Mouse (Mus musculus) megakaryocyte-erythroid progenitor cell, adult 5-6 weeks (primary cell): ENCODE measurements around the gene Rab26. TPM values are rescaled to one million over a fixed set of nuclear protein-coding genes. Genes with fewer than 3 reads are reported as not detected.
A peak's percentile ranks its signal among the peaks of the same experiment; 100 is the strongest.

Experiments
- ATAC-seq: replicated peaks from 2 replicates; pipeline ENCODE4 v1.8.0; 2016; ENCODE audit warnings: mild to moderate bottlenecking, inconsistent platforms; ENCODE audit not compliant: severe bottlenecking, poor library complexity, low FRiP score, low TSS enrichment
- total RNA-seq, 2 experiments: library from RNA; stranded (forward) in 1 of 2; stranded (reverse) in 1 of 2; fragments of 200-1000, 215-1000 nt in 1 of 2; fragments of >200 nt in 1 of 2; fragmentation: Nextera tagmentation in 1 of 2; gene quantifications; 2 replicates each; pipeline ENCODE4 v1.2.3; 2014 to 2017

Rab26 gene
- total RNA-seq, 2 experiments from 2014 or later = 1.3 TPM; not detected in 1

- peak; percentile 45 for ATAC-seq
These were observed 15.1 kb upstream of the Rab26 start for GRCm38 (mm10) chr17:24548921-24549617.

GRCm38 (mm10) chr17:24548435-24548834 lies 14.4 kb upstream of the Rab26 start:
- ATAC-seq = no peak

DNA sequence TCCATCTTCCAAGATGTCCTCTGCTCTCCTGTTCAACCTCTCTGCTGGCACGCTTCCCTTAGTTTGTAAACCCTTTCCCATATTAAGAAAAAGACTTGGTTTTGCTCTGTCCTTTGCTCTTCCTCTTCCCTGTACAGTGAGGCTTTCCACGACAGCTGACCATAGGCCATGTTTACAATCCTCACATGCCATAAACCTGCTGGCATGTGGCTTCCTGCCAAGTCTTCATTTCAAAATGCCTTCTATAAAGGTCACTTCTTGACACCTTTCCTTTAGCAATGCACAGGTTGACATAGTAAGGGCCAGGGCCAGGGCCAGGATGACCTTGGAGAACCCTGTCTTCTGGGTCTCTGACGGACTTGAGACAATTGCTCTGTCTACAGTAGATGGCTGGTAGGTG lies 12.2 kb upstream of the Rab26 start:
- ATAC-seq = no peak

DNA sequence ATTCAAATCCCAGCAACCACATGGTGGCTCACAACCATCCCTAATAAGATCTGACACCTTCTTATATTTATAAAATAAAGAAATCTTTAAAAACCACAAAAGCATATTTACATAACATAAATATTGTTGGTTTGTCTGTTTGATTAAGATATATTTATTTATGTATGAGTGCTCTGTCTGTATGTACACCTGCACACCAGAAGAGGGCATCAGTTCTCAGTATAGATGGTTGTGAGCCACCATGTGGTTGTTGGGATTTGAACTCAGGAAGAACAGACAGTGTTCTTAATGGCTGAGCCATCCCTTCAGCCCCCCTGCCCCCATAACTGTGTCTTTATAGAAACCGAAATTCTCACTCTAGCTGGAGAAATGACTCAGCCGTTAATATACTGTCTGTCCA lies 11.2 kb upstream of the Rab26 start:
- no peak for ATAC-seq

GRCm38 (mm10) chr17:24544613-24545012 lies 10.6 kb upstream of the Rab26 start:
- no peak for ATAC-seq

DNA sequence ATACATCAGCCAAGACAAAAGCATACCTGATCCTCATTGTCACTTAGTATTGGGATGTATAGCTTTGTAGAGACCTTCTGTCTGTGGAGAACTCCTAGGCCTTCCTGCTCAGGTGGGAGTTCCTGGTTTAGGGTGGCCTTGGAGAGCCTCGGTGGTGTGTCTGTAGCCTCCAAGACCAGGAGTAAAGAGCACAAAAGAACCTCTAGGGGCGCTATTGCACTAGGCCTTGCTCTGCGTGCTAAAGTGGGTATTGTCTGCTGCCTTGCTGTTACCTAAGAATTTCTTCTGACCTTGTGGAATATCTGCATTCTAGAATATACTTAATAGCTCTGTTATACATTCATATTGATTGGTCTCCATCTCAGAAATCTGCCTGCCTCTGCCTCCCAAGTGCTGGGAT lies 6.4 kb upstream of the Rab26 start:
- ATAC-seq = peak; percentile 91

- no peak for ATAC-seq
These were observed 4.9 kb upstream of the Rab26 start for GRCm38 (mm10) chr17:24538950-24539349.

DNA sequence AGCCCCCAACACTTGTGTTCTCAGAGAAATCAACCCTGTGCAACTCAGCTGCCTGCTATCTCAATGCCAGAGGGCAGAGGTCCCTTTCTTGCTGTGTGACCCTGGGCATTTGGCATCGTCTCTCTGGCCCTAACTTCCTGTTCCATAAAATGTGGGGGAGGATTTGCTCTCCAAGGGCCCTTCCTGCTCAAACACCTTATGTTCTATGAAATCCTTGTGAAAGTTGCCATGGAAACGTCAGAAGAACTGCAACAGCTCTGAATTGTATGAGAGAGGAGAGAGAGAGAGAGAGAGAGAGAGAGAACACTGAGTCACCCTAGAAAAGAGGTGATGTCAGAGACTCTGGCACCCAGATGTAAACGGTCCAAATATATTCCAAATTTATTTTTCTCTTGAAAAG lies 3.5 kb upstream of the Rab26 start:
- ATAC-seq = no peak

GRCm38 (mm10) chr17:24535300-24535699 lies 1.3 kb upstream of the Rab26 start:
- no peak for ATAC-seq

DNA sequence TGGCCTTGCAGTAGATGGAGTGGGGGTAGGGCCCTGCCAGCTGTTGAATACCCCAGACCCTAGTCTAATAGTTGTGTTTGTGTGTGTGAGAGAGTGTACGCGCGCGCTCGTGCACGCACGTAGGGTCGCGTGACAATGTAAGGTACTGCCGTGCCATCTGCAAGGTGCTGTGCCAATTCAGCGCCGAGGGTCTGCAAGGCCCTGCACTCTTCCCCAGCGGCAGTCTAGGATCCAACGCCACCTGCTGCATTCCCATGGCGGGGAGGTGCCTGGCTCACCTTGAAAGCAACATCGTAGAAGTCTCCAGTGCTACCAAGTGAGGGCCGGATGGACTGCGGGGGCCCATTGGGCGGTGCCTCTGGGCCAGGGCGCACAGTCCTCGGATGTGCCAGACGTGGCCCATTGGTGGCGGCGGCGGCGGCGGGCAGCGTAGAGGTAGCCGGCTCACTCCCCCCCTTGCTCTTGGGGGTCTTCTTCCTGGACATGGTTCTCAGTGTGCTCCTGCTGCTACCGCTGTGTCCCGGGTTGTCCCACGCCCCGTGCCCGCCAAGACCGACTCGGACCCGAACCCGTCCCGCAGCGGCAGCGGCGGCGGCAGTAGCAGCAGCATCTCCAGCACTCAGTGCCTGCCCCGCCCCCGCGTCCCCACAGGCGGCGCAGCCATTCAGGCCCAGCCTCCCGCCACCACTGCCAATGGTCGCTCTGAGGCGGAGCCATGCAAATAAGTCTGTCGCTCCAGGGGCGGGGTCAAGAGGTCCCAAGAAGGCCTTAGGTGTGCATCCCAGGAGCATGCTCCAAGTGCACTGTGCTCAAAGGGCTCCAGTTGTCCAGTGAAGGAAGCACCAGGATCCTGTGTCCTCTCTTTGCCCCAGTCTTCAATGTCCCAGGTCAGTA lies 664 bp downstream of the Rab26 start:
- peak; percentile 86 for ATAC-seq

DNA sequence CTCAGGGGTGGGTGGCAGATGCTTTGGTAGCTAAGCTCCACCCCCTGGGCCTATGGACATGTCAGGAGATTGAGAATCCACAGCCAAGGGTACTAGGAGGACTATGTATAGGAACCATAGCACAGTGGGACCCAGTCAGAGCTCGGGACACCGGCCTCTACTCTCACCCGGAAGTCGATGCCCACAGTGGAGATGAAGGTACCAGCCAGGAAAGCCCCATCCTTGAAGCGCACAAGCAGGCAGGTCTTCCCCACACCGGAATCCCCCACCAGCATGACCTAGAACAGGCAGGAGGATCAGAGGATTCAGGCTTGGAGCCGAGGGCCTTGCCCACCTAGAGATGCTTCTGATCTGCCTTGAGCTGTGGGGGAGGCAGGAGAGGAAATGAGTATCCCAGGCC lies 2.0 kb downstream of the Rab26 start:
- no peak for ATAC-seq

- no peak for ATAC-seq
These were observed 2.9 kb downstream of the Rab26 start for GRCm38 (mm10) chr17:24531064-24531463.

GRCm38 (mm10) chr17:24530361-24531050 lies 3.5 kb downstream of the Rab26 start:
- ATAC-seq = no peak

DNA sequence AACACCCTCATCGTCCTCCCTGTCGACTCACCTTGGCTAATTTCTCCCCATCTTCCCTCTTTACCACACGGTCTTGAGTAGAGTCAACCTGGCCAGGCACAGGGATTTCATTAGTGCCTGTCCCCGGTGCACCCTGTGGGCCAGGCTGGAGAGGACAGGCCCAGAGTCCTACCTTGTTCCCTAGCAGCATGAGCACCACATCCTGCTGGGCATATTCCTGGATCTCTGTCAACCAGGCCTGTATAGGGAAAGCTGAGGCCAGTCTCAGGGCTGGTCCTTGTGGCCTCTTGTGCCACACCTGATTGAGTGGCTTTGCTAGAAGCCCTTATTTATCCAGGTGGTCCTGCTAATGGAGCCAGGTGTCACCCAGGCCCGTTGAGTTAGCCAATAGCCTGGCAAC lies 4.1 kb downstream of the Rab26 start:
- no peak for ATAC-seq

- no peak for ATAC-seq
These were observed 5.0 kb downstream of the Rab26 start for GRCm38 (mm10) chr17:24529007-24529451.

DNA sequence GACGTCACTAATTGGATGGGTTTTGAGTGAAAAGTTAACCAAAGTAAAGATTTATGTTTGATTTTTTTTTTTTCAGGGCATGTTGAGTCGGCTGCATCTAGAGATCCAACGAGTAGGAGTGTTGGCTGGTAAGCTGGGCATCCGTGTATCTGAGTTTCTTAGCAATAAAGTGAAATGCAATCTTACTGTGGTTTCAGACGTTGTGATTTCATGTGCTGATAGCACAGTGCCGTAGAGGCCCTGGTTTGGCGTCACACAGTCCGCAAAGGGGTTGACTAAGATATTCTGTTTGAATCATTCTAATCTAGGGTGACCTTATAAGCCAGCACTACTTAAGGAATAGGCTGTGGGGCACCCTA lies 5.5 kb downstream of the Rab26 start:
- no peak for ATAC-seq

- ATAC-seq = peak; percentile 89
These were observed 6.1 kb downstream of the Rab26 start, which contains the start of gene Traf7 for GRCm38 (mm10) chr17:24527723-24528559. TSS of gene Traf7 (minus strand) at chr17:24527938.

DNA sequence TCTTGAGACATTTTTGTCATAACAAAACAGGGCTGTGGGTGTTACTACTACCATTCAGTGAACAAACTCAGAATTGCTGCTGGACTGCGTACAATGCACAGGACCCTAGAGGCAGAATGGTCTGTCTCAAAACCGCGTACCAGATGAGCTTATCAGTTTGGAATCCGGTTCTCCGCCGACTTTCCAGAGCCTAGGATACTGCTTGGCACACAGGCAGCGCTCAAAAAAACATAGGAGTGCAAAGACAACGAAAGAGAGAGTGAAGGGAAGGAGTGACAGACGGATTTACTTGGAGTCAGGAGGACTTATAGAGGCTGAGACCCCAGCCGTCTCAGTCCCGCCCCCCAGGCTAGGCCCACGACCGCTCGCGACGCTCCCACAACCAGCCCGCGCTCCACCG lies 6.7 kb downstream of the Rab26 start:
- ATAC-seq = no peak

DNA sequence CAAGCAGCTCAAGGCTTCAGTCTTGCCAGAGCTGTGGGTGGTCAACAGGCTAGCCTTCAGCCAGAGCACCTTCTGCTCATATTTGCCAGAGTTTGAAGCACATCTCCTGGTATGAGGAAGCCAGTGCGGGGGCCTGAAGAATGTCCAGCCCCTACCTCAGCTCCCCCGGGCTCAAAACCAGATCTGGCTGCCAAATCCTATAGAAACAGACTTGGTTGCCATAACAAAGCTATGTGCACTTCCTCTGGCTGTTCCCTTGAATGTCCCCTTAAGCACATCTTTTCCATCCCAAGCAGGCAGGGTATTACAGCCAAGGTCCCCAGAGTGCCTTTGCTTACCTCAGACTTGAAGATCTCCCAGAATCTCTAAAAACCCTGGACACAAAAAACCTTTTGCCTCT lies 9.3 kb downstream of the Rab26 start:
- no peak for ATAC-seq
